Mouse (Mus musculus) bone marrow, adult 2 months (tissue): ENCODE measurements at regions not wholly inside any gene's neighbourhood (a gene's known extent, or its start where the extent isn't known, plus 50 kb on each side); places are given as distances from the start of the nearest gene placed in this dataset.

Experiments used
- H3K27ac ChIP-seq: fragments of 200-500 bp; 2 replicates; pipeline ENCODE4 v1.5.1; 2012; ENCODE audit warnings: low read depth, mild to moderate bottlenecking, control low read depth, inconsistent platforms, low read length; ENCODE audit not compliant: control insufficient read depth, poor library complexity, insufficient read depth
- H3K4me1 ChIP-seq: fragments of 200-500 bp; 2 replicates; pipeline ENCODE4 v1.6.1; 2011; ENCODE audit warnings: low read length; ENCODE audit not compliant: control insufficient read depth, insufficient read depth
- H3K4me3 ChIP-seq: fragments of 200-500 bp; replicated peaks from 2 replicates; pipeline ENCODE3; 2011; ENCODE audit warnings: mild to moderate bottlenecking, low read depth, low read length, control low read depth; ENCODE audit not compliant: control insufficient read depth
- CTCF ChIP-seq: fragments of 200-500 bp; IDR thresholded peaks from 2 replicates; pipeline ENCODE4 v1.5.1; 2011; ENCODE audit warnings: low read length, control low read depth; ENCODE audit not compliant: control insufficient read depth, insufficient read depth
- POLR2A ChIP-seq: fragments of 200-500 bp; IDR thresholded peaks from 2 replicates; pipeline ENCODE4 v1.6.1; 2011; ENCODE audit warnings: low read depth, mild to moderate bottlenecking, control low read depth, low read length, borderline replicate concordance; ENCODE audit not compliant: control insufficient read depth
- WGBS: fragments of 180-500 bp; shearing (Covaris S2); methylation state at CpG from one replicate; pipeline ENCODE4 v1.1.7; 2018; 5-methylcytosine and 5-hydroxymethylcytosine counted together

DNA sequence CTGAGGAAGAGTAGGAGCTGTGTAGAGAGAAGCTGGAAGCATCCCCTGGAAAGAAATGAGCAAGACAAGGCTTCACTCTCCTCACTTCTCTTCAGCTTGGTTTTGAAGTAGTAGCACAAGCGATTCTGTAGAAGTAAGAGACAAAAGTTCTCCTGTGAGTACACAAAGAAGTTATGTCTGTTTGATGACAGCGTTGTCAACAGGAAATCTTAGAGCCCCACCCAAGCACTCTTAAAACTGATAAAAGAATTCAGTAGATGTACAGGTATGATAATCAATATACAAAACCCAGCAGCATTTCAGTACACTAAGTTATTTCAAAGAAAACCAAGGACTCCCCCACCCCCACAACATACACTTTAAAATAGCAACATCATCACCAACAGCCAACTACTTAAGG is 194.9 kb downstream of the Etnk1 start:
- no peak overlapping the region for H3K27ac ChIP-seq
- TF ChIP-seq POLR2A (no peak), CTCF (no peak)
- 75% methylated on average over 2 of the region's 2 CpGs for WGBS
- no peaks in the 10 kb centered on the region; the same call in 1 of the 2 replicates for H3K4me1 ChIP-seq
- no peak overlapping the region for H3K4me3 ChIP-seq

DNA sequence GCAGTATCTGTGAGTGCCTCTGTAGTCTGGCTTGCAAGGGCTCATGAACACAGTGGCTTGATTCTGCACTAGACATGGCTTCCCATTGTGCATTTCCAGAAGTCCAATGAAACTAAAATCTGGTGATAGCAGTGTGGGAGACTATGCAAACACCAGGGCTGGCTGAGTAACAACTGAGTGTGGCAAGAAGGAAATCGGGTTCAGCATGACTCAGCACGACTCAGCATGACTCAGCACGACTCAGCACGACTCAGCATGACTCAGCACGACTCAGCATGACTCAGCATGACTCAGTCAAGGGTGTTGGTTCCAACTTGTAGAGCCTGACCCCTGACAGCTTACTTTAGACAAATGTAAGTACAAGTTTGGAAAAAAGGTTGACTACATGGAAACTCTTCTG is 198.8 kb downstream of the Etnk1 start:
- Histone ChIP-seq H3K4me1 (no peaks in the 10 kb centered on the region), H3K4me3 (no peak overlapping the region), H3K27ac (no peak overlapping the region)
- 79% methylated on average over 5 of the region's 5 CpGs for WGBS
- TF ChIP-seq CTCF (no peak), POLR2A (no peak)

DNA sequence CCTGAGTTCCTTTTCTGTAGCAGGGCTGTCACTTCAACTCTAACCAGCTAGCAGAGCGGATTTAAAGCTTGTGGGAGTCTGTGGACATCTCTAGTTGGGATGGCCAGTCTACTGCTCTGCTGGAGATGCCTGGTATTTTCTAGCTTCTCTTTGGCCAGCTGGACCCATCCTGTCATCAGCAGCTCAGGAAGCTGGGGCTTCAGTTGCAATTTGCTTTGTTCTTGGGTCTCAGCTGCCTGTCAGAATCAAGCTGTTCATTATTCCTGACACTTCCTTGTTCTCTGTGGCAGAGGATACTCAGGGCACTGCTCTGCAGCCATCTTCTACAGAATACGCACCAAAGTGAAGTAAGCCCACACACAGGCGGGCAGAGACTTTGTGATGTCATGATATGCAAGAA is 200.8 kb downstream of the Etnk1 start:
- TF ChIP-seq POLR2A = no peak
- TF ChIP-seq CTCF = no peak
- H3K27ac ChIP-seq = no peak overlapping the region
- no peaks in the 10 kb centered on the region; the same call in 1 of the 2 replicates for H3K4me1 ChIP-seq
- 50% methylated on average over 3 of the region's 3 CpGs for WGBS
- no peak overlapping the region for H3K4me3 ChIP-seq

DNA sequence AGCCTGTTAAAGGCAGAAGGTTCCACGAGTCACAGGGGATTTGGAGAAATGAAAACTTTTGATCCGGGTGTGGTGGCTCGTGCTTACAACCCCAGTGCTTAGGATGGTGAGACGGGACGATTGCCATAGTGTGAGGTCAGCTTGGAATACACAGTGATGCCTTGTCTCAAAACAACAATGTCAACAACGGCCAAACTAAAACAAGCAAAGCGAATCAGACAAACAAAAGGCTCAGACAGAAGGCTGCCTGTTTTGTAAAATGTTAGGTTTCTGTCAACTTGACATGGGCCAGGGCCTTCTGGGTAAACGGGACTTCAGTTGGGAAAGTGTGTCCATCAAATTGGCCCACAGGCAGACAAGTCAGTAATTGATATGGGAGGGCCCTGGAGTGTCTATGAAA is 201.6 kb downstream of the Etnk1 start:
- H3K27ac ChIP-seq = no peak overlapping the region
- WGBS = 82% methylated on average over 8 of the region's 8 CpGs
- H3K4me1 ChIP-seq = no peaks in the 10 kb centered on the region; the same call in 1 of the 2 replicates
- no peak for TF ChIP-seq CTCF
- no peak for TF ChIP-seq POLR2A
- H3K4me3 ChIP-seq = no peak overlapping the region

DNA sequence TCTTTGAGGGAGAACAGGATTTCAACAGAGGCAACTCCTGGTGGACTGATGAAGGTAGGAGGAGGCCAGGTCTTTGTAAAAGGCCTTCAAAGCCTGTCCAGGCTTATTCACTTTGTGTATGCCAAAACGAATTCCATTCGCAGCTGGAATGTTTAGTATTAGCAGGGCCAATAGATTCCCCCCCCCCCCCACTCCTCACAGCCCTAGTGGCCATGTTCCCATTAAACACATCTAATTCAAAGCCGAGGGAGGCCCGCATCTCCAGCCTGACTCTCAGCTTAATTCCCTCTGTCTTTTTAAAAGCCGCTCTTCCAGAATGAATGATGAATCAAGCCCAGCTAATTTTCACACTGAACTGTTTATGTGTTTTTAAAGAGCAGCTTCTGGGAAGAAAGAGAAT is 205.5 kb downstream of the Etnk1 start:
- TF ChIP-seq POLR2A = no peak
- no peak for TF ChIP-seq CTCF
- Histone ChIP-seq H3K27ac (no peak overlapping the region), H3K4me3 (no peak overlapping the region), H3K4me1 (no peaks in the 10 kb centered on the region; the same call in 1 of the 2 replicates)
- WGBS = 81% methylated on average over 5 of the region's 5 CpGs

DNA sequence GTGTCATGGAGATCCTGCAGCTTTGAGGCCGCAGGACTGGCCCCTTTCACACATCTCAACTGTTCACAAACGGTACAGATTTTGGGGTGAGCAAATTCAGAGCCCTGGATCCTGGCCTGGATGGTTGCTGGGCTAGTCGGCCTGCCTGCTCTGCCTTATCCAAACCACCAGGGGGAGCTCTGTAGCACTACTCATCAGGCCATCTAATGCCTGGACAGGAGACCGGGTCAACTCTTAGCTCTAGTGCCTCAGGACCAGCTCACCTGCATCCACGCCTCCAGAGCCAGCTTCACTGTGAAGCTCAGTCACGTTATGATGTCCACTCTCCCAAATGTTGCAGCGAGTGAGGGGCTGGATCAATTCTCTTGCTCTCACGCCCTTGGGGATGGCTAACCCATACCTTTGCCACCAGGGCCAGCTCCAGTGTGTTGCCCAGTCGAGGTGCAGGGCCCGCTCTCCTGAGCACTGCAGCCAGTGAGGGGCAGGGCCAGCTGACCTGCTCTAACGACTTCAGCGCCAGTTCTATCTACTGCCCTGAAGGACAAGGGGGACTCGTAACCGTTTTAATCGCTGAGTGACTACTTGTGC is 206.8 kb downstream of the Etnk1 start:
- Histone ChIP-seq H3K4me3 (no peak overlapping the region), H3K27ac (no peak overlapping the region), H3K4me1 (no peaks in the 10 kb centered on the region; the same call in 1 of the 2 replicates)
- WGBS = 57% methylated on average over 15 of the region's 15 CpGs
- peak; percentile 80 for TF ChIP-seq CTCF
- no peak for TF ChIP-seq POLR2A

DNA sequence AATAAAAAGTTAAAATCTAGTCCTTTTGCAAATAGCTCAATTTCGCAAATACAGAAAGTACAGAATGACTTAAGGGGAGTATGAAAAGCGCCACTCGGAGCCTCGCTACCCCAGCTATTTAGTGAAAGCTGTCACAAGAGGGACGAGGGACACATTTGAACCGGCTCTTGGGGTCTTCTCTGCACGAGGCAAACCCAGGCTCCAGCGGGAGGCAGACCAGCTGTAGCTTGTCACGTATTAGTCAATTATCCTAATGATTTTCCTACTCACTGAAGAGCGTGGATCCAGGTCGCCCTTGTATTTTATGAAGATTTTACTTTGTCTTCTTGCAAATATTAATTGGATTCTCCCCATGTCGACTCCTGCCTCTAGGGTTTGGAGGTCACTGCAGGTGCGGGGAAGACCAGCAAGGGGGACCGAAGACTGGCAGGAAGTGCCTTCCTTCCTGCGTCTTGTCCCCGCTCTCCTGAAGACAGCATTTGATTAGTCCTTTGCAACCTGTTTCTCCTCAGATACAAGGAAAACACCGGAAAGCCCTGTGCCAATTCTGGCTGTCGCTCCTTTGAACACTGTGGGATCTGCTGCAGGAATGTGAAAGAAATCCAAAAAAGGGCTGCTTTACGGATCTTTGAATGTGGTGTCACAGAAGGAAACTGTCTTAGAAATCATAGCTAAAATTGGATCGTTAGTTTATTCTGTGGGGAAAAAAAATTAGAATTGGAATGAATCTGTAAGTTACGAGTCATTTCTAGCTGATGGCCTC is 209.1 kb downstream of the Etnk1 start:
- Histone ChIP-seq H3K4me1 (no peaks in the 10 kb centered on the region; the same call in 1 of the 2 replicates), H3K27ac (no peak overlapping the region), H3K4me3 (no peak overlapping the region)
- TF ChIP-seq POLR2A (no peak), CTCF (no peak)
- 83% methylated on average over 21 of the region's 21 CpGs for WGBS

DNA sequence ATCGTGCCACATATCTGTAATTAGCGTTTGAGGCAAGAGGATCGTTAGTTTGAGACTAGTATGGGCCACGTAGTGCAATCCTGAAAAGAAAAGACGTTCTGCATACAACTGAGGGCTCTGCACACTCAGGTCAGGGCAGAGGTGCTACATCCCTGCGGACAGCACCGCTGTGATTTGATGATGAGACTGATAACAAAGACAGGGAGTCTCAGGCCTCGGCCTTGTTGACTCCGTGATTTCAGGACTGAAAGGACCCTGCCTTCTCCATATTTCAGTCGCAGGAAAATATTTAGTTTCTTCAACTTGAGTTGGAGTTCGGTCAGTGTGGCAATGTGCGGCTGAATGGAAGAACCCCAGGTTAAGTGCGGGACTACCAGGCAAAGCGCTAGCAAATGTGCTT is 210.1 kb downstream of the Etnk1 start:
- 86% methylated on average over 14 of the region's 14 CpGs for WGBS
- Histone ChIP-seq H3K27ac (no peak overlapping the region), H3K4me3 (no peak overlapping the region), H3K4me1 (no peaks in the 10 kb centered on the region)
- TF ChIP-seq POLR2A (no peak), CTCF (no peak)

DNA sequence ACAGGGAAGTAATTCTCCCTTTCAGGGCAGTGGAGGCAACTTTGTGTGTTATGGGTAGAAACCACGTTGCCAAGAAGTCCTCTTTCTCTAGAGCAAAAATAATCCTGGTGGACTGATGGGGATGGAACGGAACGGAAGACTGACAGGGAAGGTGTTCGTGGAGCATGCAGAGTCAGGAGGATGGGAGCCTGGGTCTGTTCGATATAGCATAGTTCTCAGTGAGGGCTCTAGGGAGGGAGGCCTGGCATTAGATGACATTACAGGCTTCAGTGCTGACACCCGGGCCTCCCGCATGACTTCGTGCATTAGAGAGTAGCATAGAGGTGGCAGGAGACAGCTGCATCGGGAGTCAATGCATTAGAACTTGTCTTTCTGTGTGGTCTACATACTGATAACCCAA is 211.1 kb downstream of the Etnk1 start:
- no peak for TF ChIP-seq POLR2A
- Histone ChIP-seq H3K27ac (no peak overlapping the region), H3K4me3 (no peak overlapping the region), H3K4me1 (no peaks in the 10 kb centered on the region; the same call in 1 of the 2 replicates)
- WGBS = 86% methylated on average over 9 of the region's 9 CpGs

DNA sequence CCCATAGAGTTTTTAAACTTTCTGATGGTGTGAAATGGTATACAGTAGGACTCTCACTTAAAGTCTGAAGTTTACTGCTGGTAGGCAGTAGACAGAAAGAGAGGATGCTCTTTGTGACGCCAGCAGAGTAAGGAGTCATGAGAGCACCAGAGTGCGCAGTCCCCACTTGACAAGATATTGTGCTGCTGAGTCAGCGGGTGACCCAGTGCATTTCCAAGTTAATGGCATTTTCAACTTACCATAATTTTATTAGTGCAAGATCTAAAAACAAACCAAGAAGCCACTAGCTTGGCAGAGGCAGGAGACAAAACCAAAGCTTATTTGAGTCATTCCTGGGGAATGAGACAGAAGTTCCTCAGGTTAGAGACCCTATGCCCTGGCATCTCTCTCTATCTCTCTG is 213.5 kb downstream of the Etnk1 start:
- Histone ChIP-seq H3K4me1 (no peaks in the 10 kb centered on the region; the same call in 1 of the 2 replicates), H3K4me3 (no peak overlapping the region), H3K27ac (no peak overlapping the region)
- WGBS = 87% methylated on average over 3 of the region's 3 CpGs
- no peak for TF ChIP-seq POLR2A
- no peak for TF ChIP-seq CTCF
